Mouse (Mus musculus) right cerebral cortex, adult 18-20 months (tissue): ENCODE results near the gene Aamp.

Experiments used
- DNase-seq: peaks from one replicate; pipeline ENCODE4 v3.0.0; 2022; ENCODE audit warnings: mixed read lengths

The Aamp gene

GRCm38 (mm10) chr1:74235938-74236589 is 48.5 kb downstream of the Aamp start, which contains the start of gene Arpc2:
TSS of gene Arpc2 (plus strand) at chr1:74236084.
- peak; percentile 97 for DNase-seq

GRCm38 (mm10) chr1:74230992-74231391 is 53.5 kb downstream of the Aamp start:
- DNase-seq = no peak

- no peak for DNase-seq
Observed at GRCm38 (mm10) chr1:74229942-74230341, 54.6 kb downstream of the Aamp start.
